Mouse (Mus musculus) subcutaneous adipose tissue, adult 2 months (tissue): Measurements from ENCODE around the gene Cdk2ap2. TPM values are rescaled to one million over a fixed set of nuclear protein-coding genes. Genes with fewer than 3 reads are reported as not detected.

Experiments used
- polyA plus RNA-seq: library from polyadenylated mRNA; depleted of rRNA; stranded (reverse); fragments of >200 nt; gene quantifications from 2 replicates; pipeline ENCODE4 v1.2.3, GENCODE M21; 2012; ENCODE audit warnings: low replicate concordance; rRNA removed

The Cdk2ap2 gene
- polyA plus RNA-seq, result 139 and 211 TPM in 2 replicates

GRCm38 (mm10) chr19:4096642-4097440 lies at the start of gene Cdk2ap2:
Gene Cdk2ap2, plus strand, starts transcription at chr19:4097182.

GRCm38 (mm10) chr19:4059069-4059740 lies 37.8 kb upstream of the Cdk2ap2 start, which contains the start of gene Gstp3:
Gene Gstp3, minus strand, starts transcription at chr19:4059569.

GRCm38 (mm10) chr19:4081394-4081793 lies 15.6 kb upstream of the Cdk2ap2 start, which contains the start of gene Cabp2:
Gene Cabp2, plus strand, starts transcription at chr19:4081578.

GRCm38 (mm10) chr19:4099837-4100717 lies 3.1 kb downstream of the Cdk2ap2 start, which contains the start of gene Pitpnm1:
Gene Pitpnm1, plus strand, starts transcription at chr19:4099998.

GRCm38 (mm10) chr19:4125741-4126696 lies 29.0 kb downstream of the Cdk2ap2 start, which contains the start of gene Aip:
Gene Aip, minus strand, starts transcription at chr19:4125858.

GRCm38 (mm10) chr19:4139446-4139845 lies 42.5 kb downstream of the Cdk2ap2 start, which contains the start of gene Gpr152:
Gene Gpr152, plus strand, starts transcription at chr19:4139787.

GRCm38 (mm10) chr19:4143759-4144268 lies 46.8 kb downstream of the Cdk2ap2 start, which contains the start of gene Cabp4:
Gene Cabp4, minus strand, starts transcription at chr19:4144033.

GRCm38 (mm10) chr19:4148491-4148806 lies 51.5 kb downstream of the Cdk2ap2 start, which contains the start of gene Coro1b:
Gene Coro1b, plus strand, starts transcription at chr19:4148619.

Other genes with a start within 250 kb of the Cdk2ap2 start
- 12.1 and 35.7 TPM in 2 replicates for gene Chka, start 245.4 kb upstream of the Cdk2ap2 start, polyA plus RNA-seq
- gene Tcirg1, start 190.0 kb upstream of the Cdk2ap2 start, polyA plus RNA-seq, result 152 and 212 TPM in 2 replicates
- gene Ndufs8, start 184.4 kb upstream of the Cdk2ap2 start, polyA plus RNA-seq, result 277 and 311 TPM in 2 replicates
- gene Aldh3b1, start 167.4 kb upstream of the Cdk2ap2 start, polyA plus RNA-seq, result 11.6 and 18.9 TPM in 2 replicates
- gene Unc93b1, start 162.0 kb upstream of the Cdk2ap2 start, polyA plus RNA-seq, result 165 and 222 TPM in 2 replicates
- 0.50 and 1.5 TPM in 2 replicates for gene Aldh3b3, start 138.5 kb upstream of the Cdk2ap2 start, polyA plus RNA-seq
- 23.0 and 56.2 TPM in 2 replicates for gene Aldh3b2, start 124.9 kb upstream of the Cdk2ap2 start, polyA plus RNA-seq
- 37.6 and 75.0 TPM in 2 replicates for gene Acy3, start 110.6 kb upstream of the Cdk2ap2 start, polyA plus RNA-seq
- not detected in 2 replicates for gene Tbx10, start 104.4 kb upstream of the Cdk2ap2 start, polyA plus RNA-seq
- gene Nudt8, start 96.6 kb upstream of the Cdk2ap2 start, polyA plus RNA-seq, result 8.2 and 27.4 TPM in 2 replicates
- 0.85 and 3.3 TPM in 2 replicates for gene Gm49405, start 96.6 kb upstream of the Cdk2ap2 start, polyA plus RNA-seq
- gene Doc2g, start 93.9 kb upstream of the Cdk2ap2 start, polyA plus RNA-seq, result 3.1 and 10.1 TPM in 2 replicates
- 208 and 265 TPM in 2 replicates for gene Ndufv1, start 84.4 kb upstream of the Cdk2ap2 start, polyA plus RNA-seq
- gene Gstp1, start 59.2 kb upstream of the Cdk2ap2 start, polyA plus RNA-seq, result 601 and 616 TPM in 2 replicates
- 48.1 and 59.0 TPM in 2 replicates for gene Gstp2, start 51.2 kb upstream of the Cdk2ap2 start, polyA plus RNA-seq
- 2.2 and 2.5 TPM in 2 replicates for gene Gstp3, start 37.6 kb upstream of the Cdk2ap2 start, polyA plus RNA-seq
- not detected in 2 replicates for gene Cabp2, start 15.6 kb upstream of the Cdk2ap2 start, polyA plus RNA-seq
- gene Pitpnm1, start 2.8 kb downstream of the Cdk2ap2 start, polyA plus RNA-seq, result 115 and 122 TPM in 2 replicates
- gene Aip, start 28.7 kb downstream of the Cdk2ap2 start, polyA plus RNA-seq, result 127 and 158 TPM in 2 replicates
- gene Gpr152, start 42.6 kb downstream of the Cdk2ap2 start, polyA plus RNA-seq, result 0.26 and 0.43 TPM in 2 replicates
- 0.59 and 0.64 TPM in 2 replicates for gene Cabp4, start 46.9 kb downstream of the Cdk2ap2 start, polyA plus RNA-seq
- gene Coro1b, start 51.4 kb downstream of the Cdk2ap2 start, polyA plus RNA-seq, result 355 and 367 TPM in 2 replicates
- gene Ptprcap, start 56.4 kb downstream of the Cdk2ap2 start, polyA plus RNA-seq, result 5.9 and 12.6 TPM in 2 replicates
- gene Rps6kb2, start 66.2 kb downstream of the Cdk2ap2 start, polyA plus RNA-seq, result 48.6 and 51.8 TPM in 2 replicates
- 12.9 and 15.8 TPM in 2 replicates for gene Carns1, start 78.3 kb downstream of the Cdk2ap2 start, polyA plus RNA-seq
- 4.8 and 10.3 TPM in 2 replicates for gene Tbc1d10c, start 94.1 kb downstream of the Cdk2ap2 start, polyA plus RNA-seq
- gene Ppp1ca, start 94.9 kb downstream of the Cdk2ap2 start, polyA plus RNA-seq, result 495 and 521 TPM in 2 replicates
- 37.6 and 43.6 TPM in 2 replicates for gene Rad9a, start 104.5 kb downstream of the Cdk2ap2 start, polyA plus RNA-seq
- gene Clcf1, start 117.1 kb downstream of the Cdk2ap2 start, polyA plus RNA-seq, result 8.6 and 37.5 TPM in 2 replicates
- gene AC109138.7, start 117.2 kb downstream of the Cdk2ap2 start, polyA plus RNA-seq, result not detected in 2 replicates
- gene Pold4, start 134.7 kb downstream of the Cdk2ap2 start, polyA plus RNA-seq, result 133 and 268 TPM in 2 replicates
- gene Ssh3, start 172.0 kb downstream of the Cdk2ap2 start, polyA plus RNA-seq, result 50.2 and 94.5 TPM in 2 replicates
- gene Ankrd13d, start 186.0 kb downstream of the Cdk2ap2 start, polyA plus RNA-seq, result 3.6 and 11.6 TPM in 2 replicates
- gene Grk2, start 209.0 kb downstream of the Cdk2ap2 start, polyA plus RNA-seq, result 78.6 and 99.4 TPM in 2 replicates